Comparison of ENCODE assay signal across 8 mouse cellular contexts in genomic region chr8:122546811-122547453, GRCm38 (mm10). TPM values are rescaled to one million over a fixed set of nuclear protein-coding genes. Genes with fewer than 3 reads are reported as not detected.
DNase-seq lines count a peak whose midpoint lies in the region; ATAC-seq lines count a peak whose summit lies in the region.

No protein-coding gene starts in this region.

- no peaks in the 10 kb centered on the region for H3K9me3 ChIP-seq in intestine, embryonic 16.5 days (ENCODE audit: control insufficient read depth, low read length)
- H3K9me3 ChIP-seq in liver, embryonic 15.5 days (replicated peaks) = no peaks in the 10 kb centered on the region

- peak overlapping the region; percentile 62 for H3K9ac ChIP-seq in intestine, embryonic 16.5 days (ENCODE audit: low read depth, low read length)
- H3K9ac ChIP-seq in liver, embryonic 15.5 days = peak overlapping the region; percentile 97

- H3K4me3 ChIP-seq in intestine, embryonic 16.5 days (ENCODE audit: low read length) = peak overlapping the region; percentile 4; the same call in 1 of the 2 replicates
- peak overlapping the region; percentile 96 for H3K4me3 ChIP-seq in liver, embryonic 15.5 days (replicated peaks)

- ATAC-seq in intestine, embryonic 16.5 days = no peak
- no peak for ATAC-seq in liver, embryonic 15.5 days (ENCODE audit: insufficient read depth)

- H3K4me1 ChIP-seq in intestine, embryonic 16.5 days (ENCODE audit: control insufficient read depth, insufficient read depth, low read length) = peaks cover 39% of the 10 kb centered on the region
- peaks cover 89% of the 10 kb centered on the region for H3K4me1 ChIP-seq in liver, embryonic 15.5 days (replicated peaks)

- DNase-seq in gastrocnemius, adult 18-20 months (ENCODE audit: low spot score) = peak; percentile 64
- no peak for DNase-seq in gastrocnemius, postnatal 10 days
- peak; percentile 59 for DNase-seq in gastrocnemius, postnatal 14 days
- DNase-seq in layer of hippocampus, postnatal 36 days = no peak
- DNase-seq in cerebellum, adult 9-10 months = no peak
- DNase-seq in urinary bladder, postnatal 4 days (ENCODE audit: low spot score in 2 of 2) = no peak

- WGBS in intestine, embryonic 16.5 days = 49% methylated on average over 24 of the region's 24 CpGs
- WGBS in liver, embryonic 15.5 days (ENCODE audit: insufficient replicate concordance) = 49% methylated on average over 24 of the region's 24 CpGs

- no peaks in the 10 kb centered on the region for H3K27me3 ChIP-seq in intestine, embryonic 16.5 days (replicated peaks; ENCODE audit: control insufficient read depth, insufficient read depth, low read length)
- H3K27me3 ChIP-seq in liver, embryonic 15.5 days = no peaks in the 10 kb centered on the region

- intact Hi-C loops in gastrocnemius, postnatal 14 days (cut with DNase I; ENCODE audit: low total_unique reads) = no loop called here

- peak overlapping the region; percentile 30 for H3K4me2 ChIP-seq in intestine, embryonic 16.5 days (ENCODE audit: low read depth, low read length)
- H3K4me2 ChIP-seq in liver, embryonic 15.5 days = peak overlapping the region; percentile 96

- peak overlapping the region; percentile 57 for H3K27ac ChIP-seq in intestine, embryonic 16.5 days (ENCODE audit: low read length)
- H3K27ac ChIP-seq in liver, embryonic 15.5 days (replicated peaks) = peak overlapping the region; percentile 96

- no peaks in the 10 kb centered on the region for H3K36me3 ChIP-seq in intestine, embryonic 16.5 days (ENCODE audit: control insufficient read depth, insufficient read depth, low read length)
- H3K36me3 ChIP-seq in liver, embryonic 15.5 days (replicated peaks) = peaks cover 30% of the 10 kb centered on the region

RNA-seq across cellular contexts. Expression of gene Piezo1, which starts 4.2 kb away (rescaled TPM):
- 10 to 100 TPM; 11.5 to 13.2 TPM for total RNA-seq in gastrocnemius, adult 18-20 months (2021)
- 10 to 100 TPM; 24.5 to 30.9 TPM for total RNA-seq in gastrocnemius, postnatal 10 days (2021)
- total RNA-seq in gastrocnemius, postnatal 14 days (2021) = 10 to 100 TPM; 15.1 to 15.4 TPM
- 9.8 and 11.3 TPM in 2 replicates for polyA plus RNA-seq in intestine, embryonic 16.5 days (2015; fragmentation: Nextera tagmentation; extraction: Ambion mirVana)
- polyA plus RNA-seq in liver, embryonic 15.5 days (2015; fragmentation: Nextera tagmentation; extraction: Ambion mirVana) = 12.4 and 17.4 TPM in 2 replicates
- total RNA-seq in layer of hippocampus, postnatal 36 days (2021) = 1 to 10 TPM; 3.1 to 4.4 TPM

RNA-seq across cellular contexts. Expression of gene Cdt1, which starts 20.9 kb away (rescaled TPM):
- total RNA-seq in gastrocnemius, adult 18-20 months (2021) = under 1 TPM; 0.30 to 0.66 TPM
- 1 to 10 TPM; 5.8 to 8.1 TPM for total RNA-seq in gastrocnemius, postnatal 10 days (2021)
- total RNA-seq in gastrocnemius, postnatal 14 days (2021) = 1 to 10 TPM; 1.8 to 3.0 TPM
- 36.2 and 40.0 TPM in 2 replicates for polyA plus RNA-seq in intestine, embryonic 16.5 days (2015; fragmentation: Nextera tagmentation; extraction: Ambion mirVana)
- polyA plus RNA-seq in liver, embryonic 15.5 days (2015; fragmentation: Nextera tagmentation; extraction: Ambion mirVana) = 45.9 and 46.0 TPM in 2 replicates
- total RNA-seq in layer of hippocampus, postnatal 36 days (2021) = 1 to 10 TPM; 1.4 to 1.9 TPM

RNA-seq across cellular contexts. Expression of gene Aprt, which starts 29.8 kb away (rescaled TPM):
- 10 to 100 TPM; 39.6 to 40.1 TPM for total RNA-seq in gastrocnemius, adult 18-20 months (2021)
- total RNA-seq in gastrocnemius, postnatal 10 days (2021) = 10 to 100 TPM; 41.4 to 45.2 TPM
- 10 to 100 TPM; 40.1 to 44.1 TPM for total RNA-seq in gastrocnemius, postnatal 14 days (2021)
- 736 and 778 TPM in 2 replicates for polyA plus RNA-seq in intestine, embryonic 16.5 days (2015; fragmentation: Nextera tagmentation; extraction: Ambion mirVana)
- polyA plus RNA-seq in liver, embryonic 15.5 days (2015; fragmentation: Nextera tagmentation; extraction: Ambion mirVana) = 187 and 214 TPM in 2 replicates
- 10 to 100 TPM; 61.5 to 65.4 TPM for total RNA-seq in layer of hippocampus, postnatal 36 days (2021)

Comparison
In these comparisons a context has a peak if more than half of its experiments do, and no peak if none do; other contexts are left out.
1. DNase-seq: peak in gastrocnemius, adult 18-20 months (single experiment) and gastrocnemius, postnatal 14 days (single experiment); none in gastrocnemius, postnatal 10 days (single experiment), layer of hippocampus, postnatal 36 days (0 of 2), cerebellum, adult 9-10 months (single experiment) and urinary bladder, postnatal 4 days (0 of 2).